Mouse (Mus musculus) midbrain, embryonic 15.5 days (tissue): ENCODE data around the gene Sp2. TPM values are rescaled to one million over a fixed set of nuclear protein-coding genes. Genes with fewer than 3 reads are reported as not detected.

Experiments used
- ATAC-seq: fragments of 200-750 bp; cut with Nextera tagmentation; replicated peaks from 2 replicates; pipeline ENCODE4 v1.8.0; 2017; ENCODE audit warnings: moderate TSS enrichment
- H3K27ac ChIP-seq: fragments of 300-500 bp; sonication (generic); 2 replicates; pipeline ENCODE4 v1.5.1; 2015; ENCODE audit warnings: mild to moderate bottlenecking, inconsistent platforms
- H3K27me3 ChIP-seq: fragments of 300-500 bp; sonication (generic); replicated peaks from 2 replicates; pipeline ENCODE4 v1.6.1; 2015; ENCODE audit warnings: inconsistent platforms
- H3K36me3 ChIP-seq: fragments of 300-500 bp; sonication (generic); replicated peaks from 2 replicates; pipeline ENCODE4 v1.6.1; 2015; ENCODE audit warnings: inconsistent platforms
- H3K4me1 ChIP-seq: fragments of 300-500 bp; sonication (generic); 2 replicates; pipeline ENCODE4 v1.6.1; 2015; ENCODE audit warnings: inconsistent platforms
- H3K4me2 ChIP-seq: fragments of 300-500 bp; sonication (generic); 2 replicates; pipeline ENCODE4 v1.6.1; 2015; ENCODE audit warnings: inconsistent platforms, mild to moderate bottlenecking, moderate library complexity
- H3K4me3 ChIP-seq: fragments of 300-500 bp; sonication (generic); 2 replicates; pipeline ENCODE4 v1.5.1; 2015; ENCODE audit warnings: mild to moderate bottlenecking, inconsistent platforms
- H3K9ac ChIP-seq: fragments of 300-500 bp; sonication (generic); 2 replicates; pipeline ENCODE4 v1.6.1; 2015; ENCODE audit warnings: mild to moderate bottlenecking, inconsistent platforms
- H3K9me3 ChIP-seq: fragments of 300-500 bp; sonication (generic); 2 replicates; pipeline ENCODE4 v1.6.1; 2016; ENCODE audit warnings: inconsistent platforms
- WGBS: fragments of 180-500 bp; shearing (Covaris S2); methylation state at CpG from one replicate; pipeline ENCODE4 v1.1.7; 2015; ENCODE audit warnings: mixed read lengths; 5-methylcytosine and 5-hydroxymethylcytosine counted together
- polyA plus RNA-seq: library from polyadenylated mRNA; unstranded; fragments of >200 nt; fragmentation: Nextera tagmentation; extraction: Ambion mirVana; gene quantifications from 2 replicates; pipeline ENCODE4 v1.2.1, GENCODE M21; 2015

Gene Sp2
- polyA plus RNA-seq = 16.2 and 17.3 TPM in 2 replicates

DNA sequence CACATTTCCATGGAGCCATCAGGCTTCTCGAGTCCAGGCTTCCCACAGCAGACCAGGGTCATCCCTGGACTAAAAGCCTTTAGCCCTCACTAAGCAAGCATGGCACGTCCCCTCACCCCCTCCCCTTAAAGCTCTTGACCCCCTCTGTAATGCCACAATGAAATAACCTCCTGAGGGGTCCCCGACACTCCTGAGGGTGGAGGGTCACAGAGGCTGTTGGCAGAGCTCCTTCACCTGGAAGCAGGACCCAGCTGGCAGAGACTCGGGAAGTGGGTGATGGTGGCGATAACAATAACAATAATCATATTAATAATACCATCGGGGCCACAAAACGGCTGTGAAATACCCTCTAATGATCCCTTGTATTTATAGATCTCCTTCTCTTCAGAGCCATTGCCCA is at the start of gene Sp2:
Gene Sp2 (minus strand): TSS at position 101 of the 400 bp plus-strand sequence.
- no peak for ATAC-seq
- H3K4me2 ChIP-seq = 0 out of 2 replicates have a peak within 1 kb of the TSS, but pooled peaks have one; percentile 25
- H3K36me3 ChIP-seq = no peaks in the 10 kb centered on the region
- H3K4me3 ChIP-seq = no peak within 1 kb of the TSS
- peaks cover 15% of the 10 kb centered on the region for H3K27me3 ChIP-seq
- no peaks in the 10 kb centered on the region for H3K9me3 ChIP-seq
- no peak within 1 kb of the TSS for H3K9ac ChIP-seq
- 81% methylated on average over 7 of the region's 7 CpGs for WGBS
- H3K27ac ChIP-seq = no peak within 1 kb of the TSS
- H3K4me1 ChIP-seq = peaks cover 18% of the 10 kb centered on the region

DNA sequence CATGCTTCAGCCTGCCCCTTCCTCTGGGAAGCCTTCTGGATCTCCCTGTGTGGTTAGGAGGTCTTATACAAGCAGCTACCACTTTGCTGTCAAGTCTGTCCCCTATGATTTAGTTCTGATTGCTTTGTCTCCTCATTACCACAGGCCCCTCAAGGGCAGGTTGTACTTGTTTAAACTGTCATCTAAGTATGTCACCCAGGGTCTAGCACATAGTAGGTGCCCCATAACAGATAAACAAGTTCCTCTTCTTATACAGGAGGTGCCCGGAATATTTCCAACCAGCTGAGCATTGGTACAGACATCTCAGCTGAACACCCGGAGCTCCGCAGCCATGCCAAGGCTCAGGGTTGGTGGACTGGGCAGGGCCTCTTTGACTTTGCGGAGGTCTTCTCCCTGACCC is 49.7 kb upstream of the Sp2 start:
- no peaks in the 10 kb centered on the region for H3K36me3 ChIP-seq
- H3K4me3 ChIP-seq = no peak overlapping the region
- H3K9me3 ChIP-seq = no peaks in the 10 kb centered on the region
- no peak overlapping the region for H3K27ac ChIP-seq
- no peaks in the 10 kb centered on the region for H3K27me3 ChIP-seq
- no peak overlapping the region for H3K4me2 ChIP-seq
- H3K9ac ChIP-seq = no peak overlapping the region
- peaks cover 9% of the 10 kb centered on the region for H3K4me1 ChIP-seq
- ATAC-seq = no peak
- 95% methylated on average over 4 of the region's 4 CpGs for WGBS

DNA sequence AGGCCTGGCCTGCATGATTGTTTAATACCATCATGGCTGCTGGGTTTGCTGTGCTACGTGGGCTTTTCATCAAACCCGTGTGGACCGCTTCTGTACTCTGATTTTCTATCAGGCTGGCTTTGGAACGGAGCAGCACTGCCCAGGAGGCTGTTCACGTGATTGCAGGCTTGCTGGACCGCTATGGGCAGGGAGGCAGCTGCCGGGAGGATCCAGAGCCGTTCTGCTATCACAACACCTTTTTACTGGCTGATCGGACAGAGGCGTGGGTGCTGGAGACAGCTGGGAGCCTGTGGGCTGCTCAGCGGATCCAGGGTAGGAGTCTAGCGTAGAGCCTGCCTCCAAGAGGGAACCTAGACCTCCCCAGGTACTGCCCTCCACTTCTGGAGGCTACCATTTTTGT is 49.2 kb upstream of the Sp2 start:
- no peak for ATAC-seq
- H3K9ac ChIP-seq = no peak overlapping the region
- WGBS = 85% methylated on average over 12 of the region's 12 CpGs

DNA sequence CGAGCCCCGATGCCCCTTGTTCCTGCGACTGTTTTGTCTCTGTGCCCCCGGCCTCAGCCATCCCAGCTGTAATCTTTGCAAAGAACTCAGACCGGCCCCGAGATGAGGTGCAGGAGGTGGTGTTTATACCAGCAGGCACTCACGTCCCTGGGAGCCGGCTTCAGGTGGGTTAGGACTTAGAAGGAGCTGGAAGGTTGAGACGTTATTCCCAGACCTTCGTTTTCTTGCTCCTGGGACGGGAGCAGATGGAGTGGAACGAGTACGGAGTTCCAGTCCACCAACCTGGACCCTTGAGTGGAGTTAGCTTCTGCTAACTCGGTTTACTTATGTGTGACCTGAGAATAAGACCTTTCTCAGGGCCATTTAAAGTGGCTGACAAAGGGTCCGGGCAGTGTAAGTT is 47.7 kb upstream of the Sp2 start:
- peak overlapping the region; percentile 49 for H3K4me3 ChIP-seq
- H3K4me1 ChIP-seq = peaks cover 16% of the 10 kb centered on the region
- H3K9ac ChIP-seq = peak overlapping the region; percentile 60
- H3K4me2 ChIP-seq = peak overlapping the region; percentile 83
- 16% methylated on average over 15 of the region's 15 CpGs for WGBS
- no peak for ATAC-seq
- H3K27me3 ChIP-seq = peaks cover 3% of the 10 kb centered on the region; the same call in 1 of the 2 replicates
- no peaks in the 10 kb centered on the region for H3K36me3 ChIP-seq
- no peaks in the 10 kb centered on the region for H3K9me3 ChIP-seq
- H3K27ac ChIP-seq = peak overlapping the region; percentile 72; the same call in 1 of the 2 replicates

More for the DNA sequence above, 49.2 kb upstream of the Sp2 start:
- Histone ChIP-seq H3K27me3 (no peaks in the 10 kb centered on the region), H3K4me3 (no peak overlapping the region), H3K4me2 (no peak overlapping the region), H3K27ac (no peak overlapping the region), H3K4me1 (peaks cover 9% of the 10 kb centered on the region), H3K9me3 (no peaks in the 10 kb centered on the region), H3K36me3 (no peaks in the 10 kb centered on the region)

DNA sequence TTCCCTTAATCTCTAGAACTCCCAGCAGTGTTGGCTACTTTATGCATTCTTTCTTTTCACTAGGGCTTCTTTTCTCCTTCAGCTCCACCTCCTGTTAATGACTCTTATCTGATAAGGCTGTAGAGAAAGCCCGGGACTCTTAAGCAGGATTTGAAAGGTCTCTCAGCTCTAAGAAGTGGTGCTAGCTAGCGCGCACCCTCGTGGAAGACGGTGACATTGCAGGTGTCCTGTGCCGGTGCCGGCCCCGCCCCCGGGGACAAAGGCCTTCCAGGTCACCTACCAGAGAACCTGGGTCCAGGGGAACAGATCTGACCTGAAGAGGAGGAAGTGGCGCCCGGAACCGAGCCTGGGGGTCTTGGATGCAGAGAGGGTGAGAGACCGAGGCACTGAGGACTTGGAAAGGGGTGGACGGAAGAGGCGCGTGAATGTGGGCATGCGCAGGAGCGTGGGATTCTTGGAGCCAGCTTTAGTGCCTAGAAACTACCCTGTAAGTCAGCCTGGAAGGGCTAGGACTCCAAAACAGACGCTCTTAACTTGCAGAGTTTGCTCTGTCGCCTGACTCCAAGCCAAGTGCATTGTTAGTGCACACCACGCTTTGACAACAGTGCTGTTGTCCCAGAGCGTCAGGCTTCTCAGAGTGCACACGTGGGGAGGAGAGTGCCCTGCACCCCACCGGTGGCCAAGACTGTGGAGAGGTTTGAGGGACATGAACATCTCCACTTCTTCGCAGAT is 47.1 kb upstream of the Sp2 start, which contains the start of gene Scrn2:
Gene Scrn2 (plus strand): TSS at position 253 of the 732 bp plus-strand sequence.
- peak within 1 kb of the TSS; percentile 72 for H3K27ac ChIP-seq
- H3K4me1 ChIP-seq = peaks cover 16% of the 10 kb centered on the region
- peak within 1 kb of the TSS; percentile 83 for H3K4me2 ChIP-seq
- no peaks in the 10 kb centered on the region for H3K36me3 ChIP-seq
- no peaks in the 10 kb centered on the region for H3K9me3 ChIP-seq
- peak; percentile 65 for ATAC-seq
- H3K4me3 ChIP-seq = peak within 1 kb of the TSS; percentile 49
- peaks cover 9% of the 10 kb centered on the region for H3K27me3 ChIP-seq
- H3K9ac ChIP-seq = peak within 1 kb of the TSS; percentile 60
- WGBS = under 1% methylated on average over 25 of the region's 25 CpGs

DNA sequence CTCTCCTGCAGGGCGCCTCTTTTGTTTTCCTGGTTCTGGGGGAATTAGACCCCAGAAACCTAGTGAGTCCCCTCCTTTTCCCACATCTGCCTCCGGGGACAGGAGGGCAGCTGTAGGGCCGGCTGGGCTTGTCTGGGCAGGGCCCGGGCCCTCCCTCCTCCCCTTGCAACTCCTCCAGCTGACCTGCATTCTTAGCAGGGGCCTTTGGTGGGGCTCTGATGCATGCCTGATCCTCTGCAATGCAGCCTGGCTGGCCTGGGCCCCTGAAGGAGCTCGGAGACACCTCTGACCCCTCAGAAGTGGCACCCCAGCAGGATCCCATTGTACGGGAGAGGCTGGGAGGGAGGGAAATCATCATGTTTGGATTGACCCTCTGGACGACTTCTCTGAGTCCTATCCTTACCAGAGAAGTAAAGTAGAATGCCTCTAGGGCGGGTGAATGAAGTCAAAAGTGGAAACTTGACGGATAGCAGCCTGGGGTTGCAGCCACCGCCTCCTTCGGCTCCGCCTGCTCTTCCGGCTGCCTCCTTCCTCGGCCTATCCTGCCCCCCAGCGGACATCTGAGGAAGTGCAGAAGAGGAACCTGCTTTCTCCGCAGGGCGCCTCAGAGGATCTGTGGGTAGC is 43.1 kb upstream of the Sp2 start:
- no peaks in the 10 kb centered on the region for H3K36me3 ChIP-seq
- H3K9ac ChIP-seq = peak overlapping the region; percentile 15; the same call in 1 of the 2 replicates
- no peak overlapping the region for H3K27ac ChIP-seq
- peak overlapping the region; percentile 19 for H3K4me3 ChIP-seq
- H3K27me3 ChIP-seq = peaks cover 49% of the 10 kb centered on the region
- H3K4me2 ChIP-seq = peak overlapping the region; percentile 39
- H3K4me1 ChIP-seq = peaks cover 32% of the 10 kb centered on the region
- no peaks in the 10 kb centered on the region for H3K9me3 ChIP-seq
- 1% methylated on average over 17 of the region's 17 CpGs for WGBS
- ATAC-seq = 0 out of 2 replicates have a peak, but pooled peaks have one; percentile 6

DNA sequence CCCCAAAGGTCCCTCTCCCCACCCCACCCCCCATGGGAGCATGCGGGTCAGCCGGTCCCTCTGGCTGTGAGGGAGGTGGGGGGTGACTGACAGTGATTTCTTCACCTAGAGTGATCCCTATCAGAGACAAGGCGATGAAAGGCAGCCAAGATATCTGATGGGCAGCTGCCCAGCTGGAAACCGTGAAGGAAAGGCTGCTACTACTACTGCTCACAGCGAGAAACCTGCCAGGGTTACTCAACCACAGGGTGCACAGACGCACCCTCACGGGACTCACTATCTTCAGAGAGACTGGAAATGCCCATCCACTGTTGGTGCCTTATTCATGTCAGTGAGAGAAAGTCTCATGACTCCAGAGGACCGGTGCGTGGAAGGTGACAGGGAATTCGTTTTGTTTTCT is 42.2 kb upstream of the Sp2 start:
- 19% methylated on average over 10 of the region's 10 CpGs for WGBS
- Histone ChIP-seq H3K27ac (no peak overlapping the region), H3K27me3 (peaks cover 58% of the 10 kb centered on the region)

DNA sequence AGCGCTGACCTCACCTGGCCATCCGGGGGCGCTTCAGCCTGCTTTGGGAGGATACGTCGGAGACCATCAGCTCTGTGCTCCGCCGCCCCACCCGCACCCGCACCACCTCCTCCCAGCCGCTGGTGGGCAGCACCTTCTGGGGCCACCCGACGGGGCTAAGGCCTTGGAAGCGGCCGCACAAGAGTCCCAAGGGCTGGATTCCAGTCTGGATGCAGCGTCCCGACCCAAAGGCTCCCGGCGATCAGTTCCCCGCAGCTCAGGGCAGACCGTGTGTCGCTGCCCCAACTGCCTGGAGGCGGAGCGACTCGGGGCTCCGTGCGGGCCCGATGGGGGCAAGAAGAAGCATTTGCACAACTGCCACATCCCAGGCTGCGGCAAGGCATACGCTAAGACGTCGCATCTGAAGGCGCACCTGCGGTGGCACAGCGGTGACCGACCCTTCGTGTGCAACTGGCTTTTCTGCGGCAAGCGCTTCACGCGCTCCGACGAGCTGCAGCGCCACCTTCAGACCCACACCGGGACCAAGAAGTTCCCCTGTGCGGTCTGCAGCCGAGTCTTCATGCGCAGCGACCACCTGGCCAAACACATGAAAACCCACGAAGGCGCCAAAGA is 39.2 kb upstream of the Sp2 start:
- Histone ChIP-seq H3K4me3 (peak overlapping the region; percentile 45), H3K36me3 (no peaks in the 10 kb centered on the region), H3K4me2 (peak overlapping the region; percentile 80), H3K9me3 (no peaks in the 10 kb centered on the region), H3K27ac (no peak overlapping the region), H3K9ac (peak overlapping the region; percentile 39), H3K4me1 (peaks cover 31% of the 10 kb centered on the region), H3K27me3 (peaks cover 82% of the 10 kb centered on the region)
- peak; percentile 60; the same call in 1 of the 2 replicates for ATAC-seq
- 1% methylated on average over 50 of the region's 50 CpGs for WGBS

More for the DNA sequence above, 42.2 kb upstream of the Sp2 start:
- Histone ChIP-seq H3K36me3 (no peaks in the 10 kb centered on the region), H3K9ac (no peak overlapping the region), H3K9me3 (no peaks in the 10 kb centered on the region), H3K4me1 (peaks cover 23% of the 10 kb centered on the region), H3K4me2 (no peak overlapping the region), H3K4me3 (no peak overlapping the region)
- no peak for ATAC-seq

DNA sequence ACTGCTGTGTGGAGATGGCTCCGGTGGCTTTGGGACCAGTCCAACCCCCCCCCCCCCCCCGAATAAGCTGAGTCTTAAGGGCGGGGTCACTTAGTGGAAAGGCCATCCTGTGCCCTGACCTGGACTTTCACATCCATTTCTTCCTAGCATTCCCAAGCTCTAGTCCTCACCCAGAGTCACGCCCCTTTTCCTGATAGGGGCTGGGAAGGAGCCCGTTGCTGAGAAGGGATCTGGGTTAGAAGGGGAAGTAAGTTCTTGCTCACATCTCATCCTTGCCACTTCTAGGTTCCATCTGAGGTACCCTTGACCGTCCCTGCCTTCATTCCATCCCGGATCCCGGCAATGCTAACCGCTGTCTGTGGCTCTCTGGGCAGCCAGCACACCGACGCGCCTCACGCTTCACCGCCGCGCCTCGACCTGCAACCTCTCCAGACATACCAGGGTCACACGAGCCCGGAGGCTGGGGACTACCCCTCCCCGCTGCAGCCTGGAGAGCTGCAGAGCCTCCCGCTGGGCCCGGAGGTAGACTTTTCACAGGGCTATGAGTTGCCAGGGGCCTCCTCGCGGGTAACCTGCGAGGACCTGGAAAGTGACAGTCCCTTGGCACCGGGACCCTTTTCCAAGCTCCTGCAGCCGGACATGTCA is 38.5 kb upstream of the Sp2 start:
- peak overlapping the region; percentile 45 for H3K4me3 ChIP-seq
- no peak overlapping the region for H3K27ac ChIP-seq
- peaks cover 89% of the 10 kb centered on the region for H3K27me3 ChIP-seq
- peak overlapping the region; percentile 80 for H3K4me2 ChIP-seq
- WGBS = 1% methylated on average over 27 of the region's 27 CpGs
- ATAC-seq = no peak
- H3K4me1 ChIP-seq = peaks cover 30% of the 10 kb centered on the region
- H3K9ac ChIP-seq = no peak overlapping the region
- no peaks in the 10 kb centered on the region for H3K36me3 ChIP-seq
- H3K9me3 ChIP-seq = no peaks in the 10 kb centered on the region

DNA sequence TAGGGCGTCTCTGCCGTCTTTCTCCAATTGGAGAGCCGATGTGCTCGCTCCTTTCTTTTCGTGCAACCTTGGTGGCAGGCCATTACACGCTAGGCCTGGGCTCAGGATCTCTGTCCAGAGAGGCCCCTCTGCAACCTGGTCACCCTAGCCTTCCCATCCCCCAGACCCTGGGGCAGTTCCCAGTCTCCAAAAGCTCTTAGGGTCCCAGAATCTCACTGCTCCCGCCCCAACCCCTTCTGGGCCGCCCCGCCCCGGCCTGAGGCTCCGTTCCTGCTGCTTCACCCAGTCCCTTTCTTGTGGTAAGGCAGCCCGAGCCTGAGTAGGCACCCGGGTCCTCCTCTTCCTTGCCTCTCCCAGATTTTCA is 36.6 kb upstream of the Sp2 start:
- Histone ChIP-seq H3K4me1 (peaks cover 24% of the 10 kb centered on the region), H3K4me3 (no peak overlapping the region), H3K4me2 (no peak overlapping the region), H3K27me3 (peaks cover 92% of the 10 kb centered on the region), H3K9ac (no peak overlapping the region), H3K9me3 (no peaks in the 10 kb centered on the region), H3K36me3 (no peaks in the 10 kb centered on the region), H3K27ac (no peak overlapping the region)
- WGBS = 3% methylated on average over 13 of the region's 13 CpGs
- no peak for ATAC-seq

DNA sequence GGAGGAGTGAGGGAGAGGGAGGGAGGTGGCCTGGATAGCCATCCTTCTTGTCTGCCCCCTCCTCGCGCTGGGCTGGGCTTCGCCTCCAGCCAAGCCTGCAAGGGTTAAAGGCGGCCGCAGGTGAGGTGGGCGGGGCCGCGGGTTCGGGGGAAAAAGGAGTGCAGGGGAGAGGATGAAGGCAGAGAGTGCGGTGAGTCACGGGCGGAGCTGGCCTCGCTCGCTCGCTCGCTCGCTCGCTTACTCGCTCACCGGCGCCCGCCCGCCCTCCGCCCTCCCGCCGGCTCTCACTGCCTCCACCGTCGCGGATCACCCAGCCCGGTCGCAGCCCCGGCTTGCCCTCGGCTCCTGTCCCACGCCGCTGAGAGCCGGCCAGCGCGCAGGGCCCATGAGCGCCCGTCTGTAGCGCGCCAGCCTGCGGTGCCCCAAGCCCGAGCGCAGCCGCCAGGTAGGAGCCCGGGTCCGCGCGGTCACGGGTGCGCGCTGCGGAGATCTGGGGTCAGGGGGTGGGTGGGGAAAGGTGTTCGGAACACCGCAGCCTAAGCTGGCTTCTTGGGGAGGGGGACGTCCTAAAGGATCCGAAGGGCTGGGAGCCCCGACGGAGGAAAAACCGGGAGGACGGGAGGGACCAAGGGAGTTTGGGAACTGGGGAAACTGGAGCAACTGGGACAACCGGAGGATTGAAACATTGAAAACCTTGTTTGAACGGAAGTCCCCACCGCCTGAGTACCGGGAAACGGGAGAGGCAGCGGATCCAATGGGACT is 36.0 kb upstream of the Sp2 start:
- Histone ChIP-seq H3K9me3 (no peaks in the 10 kb centered on the region), H3K36me3 (no peaks in the 10 kb centered on the region), H3K4me3 (peak overlapping the region; percentile 31), H3K27ac (no peak overlapping the region), H3K27me3 (peaks cover 86% of the 10 kb centered on the region), H3K4me2 (peak overlapping the region; percentile 53), H3K4me1 (peaks cover 24% of the 10 kb centered on the region), H3K9ac (no peak overlapping the region)
- no peak for ATAC-seq
- under 1% methylated on average over 66 of the region's 68 CpGs for WGBS
